ENCODE assay signal across 22 mouse cellular contexts in genomic region chr15:81485483-81485882, GRCm38 (mm10). TPM values are rescaled to one million over a fixed set of nuclear protein-coding genes. Genes with fewer than 3 reads are reported as not detected.
DNase-seq lines count a peak whose midpoint lies in the region; ATAC-seq and TF ChIP-seq lines count a peak whose summit lies in the region.
"Had no signal": no experiment of that assay in that cellular context is flagged by ENCODE, and none has a peak within 500 bp of the region (broad histone marks: within the 10 kb centered on the region; RNA-seq: fewer than 3 reads in every experiment).

No protein-coding gene starts in this region.

- no peaks in the 10 kb centered on the region for H3K9me3 ChIP-seq in lung, postnatal 0 days (ENCODE audit: low read length)
- H3K9me3 ChIP-seq: embryonic facial prominence, embryonic 13.5 days; forebrain, embryonic 12.5 days; hindbrain, embryonic 15.5 days; intestine, embryonic 15.5 days; lung, embryonic 15.5 days had no signal

- no peak overlapping the region for H3K4me2 ChIP-seq in lung, postnatal 0 days (replicated peaks; ENCODE audit: low read depth, low read length)
- no peak overlapping the region for H3K4me2 ChIP-seq in myocyte (ENCODE audit: low read depth)
- H3K4me2 ChIP-seq: embryonic facial prominence, embryonic 13.5 days; forebrain, embryonic 12.5 days; hindbrain, embryonic 15.5 days; intestine, embryonic 15.5 days; lung, embryonic 15.5 days had no signal

- H3ac ChIP-seq in myocyte (ENCODE audit: control insufficient read depth, insufficient read length) = no peak overlapping the region

- ATAC-seq in lung, postnatal 0 days = no peak
- ATAC-seq: intestine, embryonic 15.5 days; midbrain, embryonic 16.5 days had no signal

- no peaks in the 10 kb centered on the region for H3K36me3 ChIP-seq in lung, postnatal 0 days (ENCODE audit: insufficient read depth, low read length)
- no peaks in the 10 kb centered on the region for H3K36me3 ChIP-seq in myocyte (ENCODE audit: control insufficient read depth, insufficient read depth)
- H3K36me3 ChIP-seq: embryonic facial prominence, embryonic 13.5 days; forebrain, embryonic 12.5 days; hindbrain, embryonic 15.5 days; intestine, embryonic 15.5 days; lung, embryonic 15.5 days had no signal

- H3K9ac ChIP-seq in lung, postnatal 0 days (replicated peaks; ENCODE audit: low read depth) = no peak overlapping the region
- H3K9ac ChIP-seq: embryonic facial prominence, embryonic 13.5 days; forebrain, embryonic 12.5 days; hindbrain, embryonic 15.5 days; intestine, embryonic 15.5 days; lung, embryonic 15.5 days had no signal

- 0 out of 2 replicates have a peak, but pooled peaks cover 3% of the 10 kb centered on the region for H3K4me1 ChIP-seq in lung, postnatal 0 days (ENCODE audit: insufficient read depth, low read depth, low read length)
- H3K4me1 ChIP-seq: intestine, embryonic 15.5 days had no signal

- no peak overlapping the region for H3K27ac ChIP-seq in lung, postnatal 0 days (ENCODE audit: low read length)
- H3K27ac ChIP-seq: embryonic facial prominence, embryonic 13.5 days; forebrain, embryonic 12.5 days; hindbrain, embryonic 15.5 days; intestine, embryonic 15.5 days; kidney, postnatal 0 days; left cerebral cortex, adult 2 months; lung, embryonic 15.5 days had no signal

- H3K4me3 ChIP-seq in lung, postnatal 0 days (ENCODE audit: low read depth, low read length) = no peak overlapping the region
- H3K4me3 ChIP-seq in myocyte = no peak overlapping the region
- H3K4me3 ChIP-seq: embryonic facial prominence, embryonic 13.5 days; erythroblast, embryonic 14.5 days; forebrain, embryonic 12.5 days; hindbrain, embryonic 15.5 days; intestine, embryonic 15.5 days; left cerebral cortex, adult 2 months; lung, embryonic 15.5 days had no signal

- no peak for TF ChIP-seq CTCF in lung, postnatal 0 days (IDR thresholded peaks at IDR 0.05)

- no peak for TF ChIP-seq POLR2A in myocyte (IDR thresholded peaks at IDR 0.05; ENCODE audit: insufficient read length, low read depth)

- no peaks in the 10 kb centered on the region for H3K27me3 ChIP-seq in lung, postnatal 0 days (replicated peaks; ENCODE audit: insufficient read depth, low read length)
- H3K27me3 ChIP-seq in myocyte (ENCODE audit: control insufficient read depth, insufficient read depth, insufficient read length) = no peaks in the 10 kb centered on the region
- H3K27me3 ChIP-seq: embryonic facial prominence, embryonic 13.5 days; forebrain, embryonic 12.5 days; hindbrain, embryonic 15.5 days; intestine, embryonic 15.5 days; lung, embryonic 15.5 days had no signal

- 49% methylated on average over 4 of the region's 4 CpGs for WGBS in lung, postnatal 0 days

- no peaks in the 10 kb centered on the region for H3K79me2 ChIP-seq in myocyte (ENCODE audit: control insufficient read depth, insufficient read depth)

- DNase-seq in kidney, adult 18-20 months = peak; percentile 9
- no peak for DNase-seq in kidney, adult 9 months
- DNase-seq in lung, postnatal 0 days (ENCODE audit: low spot score) = peak; percentile 41
- no peak for DNase-seq in lung, postnatal 10 days
- peak; percentile 46 for DNase-seq in NIH3T3 (ENCODE audit: low read depth)
- DNase-seq in Muller cell, postnatal 12 days (ENCODE audit: inconsistent ontology term) = no peak
- DNase-seq: B cell, adult 2 months; cerebellum, adult 18-20 months; cerebellum, postnatal 14 days; embryo, embryonic 11 days; gastrocnemius, postnatal 36 days; thymus, postnatal 14 days had no signal

- no peak for TF ChIP-seq EP300 in lung, postnatal 0 days (IDR thresholded peaks at IDR 0.05)

TF ChIP-seq in myocyte, 11 proteins besides CTCF, POLR2A, EP300 and RAD21:
- TF ChIP-seq TCF3 (IDR thresholded peaks at IDR 0.05; ENCODE audit: insufficient read length, low read depth) (no peak), TCF12 (IDR thresholded peaks at IDR 0.05; ENCODE audit: insufficient read depth, poor library complexity, severe bottlenecking) (no peak), CEBPB (IDR thresholded peaks at IDR 0.05; ENCODE audit: insufficient read depth, poor library complexity, severe bottlenecking) (peak; percentile 81), USF1 (IDR thresholded peaks at IDR 0.05; ENCODE audit: low read depth) (no peak), POLR2AphosphoS2 (IDR thresholded peaks at IDR 0.05; ENCODE audit: insufficient read length, low read depth) (no peak)

RNA-seq across cellular contexts. Expression of gene Rbx1, which starts 19.4 kb away (rescaled TPM):
- polyA plus RNA-seq in lung, postnatal 0 days (2015; fragmentation: Nextera tagmentation; extraction: Ambion mirVana) = 419 and 465 TPM in 2 replicates
- polyA plus RNA-seq in myocyte (2012; fragmentation: generic; extraction: Trizol) = 326 TPM

Comparison
In these comparisons a context has a peak if more than half of its experiments do, and no peak if none do; other contexts are left out.
1. DNase-seq: peak in kidney, adult 18-20 months (single experiment), lung, postnatal 0 days (single experiment) and NIH3T3 (single experiment); none in kidney, adult 9 months (single experiment), lung, postnatal 10 days (single experiment) and Muller cell, postnatal 12 days (single experiment).